Mouse (Mus musculus) kidney, embryonic 14.5 days (tissue): Measurements from ENCODE around the gene Rbm38. TPM values are rescaled to one million over a fixed set of nuclear protein-coding genes. Genes with fewer than 3 reads are reported as not detected.

ENCODE experiments used
- ATAC-seq: fragments of 200-750 bp; cut with Nextera tagmentation; 2 replicates; pipeline ENCODE4 v1.8.0; 2017; ENCODE audit warnings: moderate number of reproducible peaks, mild to moderate bottlenecking, moderate TSS enrichment, moderate library complexity; ENCODE audit not compliant: low FRiP score, low TSS enrichment
- H3K27ac ChIP-seq: fragments of 300-500 bp; sonication (generic); 2 replicates; pipeline ENCODE4 v1.5.1; 2014; ENCODE audit warnings: low read depth, mild to moderate bottlenecking, low read length, moderate library complexity, mixed read lengths
- H3K27me3 ChIP-seq: fragments of 300-500 bp; sonication (generic); 2 replicates; pipeline ENCODE4 v1.6.1; 2014; ENCODE audit warnings: mild to moderate bottlenecking, low read length; ENCODE audit not compliant: control insufficient read depth, insufficient read depth
- H3K36me3 ChIP-seq: fragments of 300-500 bp; sonication (generic); 2 replicates; pipeline ENCODE4 v1.6.1; 2014; ENCODE audit warnings: low read length, mixed read lengths; ENCODE audit not compliant: control insufficient read depth, insufficient read depth
- H3K4me1 ChIP-seq: fragments of 300-500 bp; sonication (generic); 2 replicates; pipeline ENCODE4 v1.6.1; 2014; ENCODE audit warnings: low read length, mixed read lengths; ENCODE audit not compliant: control insufficient read depth, insufficient read depth
- H3K4me2 ChIP-seq: fragments of 300-500 bp; sonication (generic); replicated peaks from 2 replicates; pipeline ENCODE4 v1.6.1; 2014; ENCODE audit warnings: low read depth, mild to moderate bottlenecking, low read length
- H3K4me3 ChIP-seq: fragments of 300-500 bp; sonication (generic); 2 replicates; pipeline ENCODE4 v1.5.1; 2014; ENCODE audit warnings: mild to moderate bottlenecking, low read length
- H3K9ac ChIP-seq: fragments of 300-500 bp; sonication (generic); 2 replicates; pipeline ENCODE4 v1.6.1; 2014; ENCODE audit warnings: low read depth, mild to moderate bottlenecking, low read length, moderate library complexity
- H3K9me3 ChIP-seq: fragments of 300-500 bp; sonication (generic); 2 replicates; pipeline ENCODE4 v1.6.1; 2016; ENCODE audit warnings: low read length; ENCODE audit not compliant: control insufficient read depth
- WGBS: fragments of 180-500 bp; shearing (Covaris S2); extraction: QIAGEN DNeasy Blood & Tissue Kit; methylation state at CpG from one replicate; pipeline ENCODE4 v1.1.7; 2014; 5-methylcytosine and 5-hydroxymethylcytosine counted together
- polyA plus RNA-seq: library from polyadenylated mRNA; unstranded; fragments of >200 nt; fragmentation: Nextera tagmentation; extraction: Ambion mirVana; gene quantifications from 2 replicates; pipeline ENCODE4 v1.2.1, GENCODE M21; 2014

Rbm38 gene
- polyA plus RNA-seq, 1 experiment from 2014 or later: 42.6 TPM

DNA sequence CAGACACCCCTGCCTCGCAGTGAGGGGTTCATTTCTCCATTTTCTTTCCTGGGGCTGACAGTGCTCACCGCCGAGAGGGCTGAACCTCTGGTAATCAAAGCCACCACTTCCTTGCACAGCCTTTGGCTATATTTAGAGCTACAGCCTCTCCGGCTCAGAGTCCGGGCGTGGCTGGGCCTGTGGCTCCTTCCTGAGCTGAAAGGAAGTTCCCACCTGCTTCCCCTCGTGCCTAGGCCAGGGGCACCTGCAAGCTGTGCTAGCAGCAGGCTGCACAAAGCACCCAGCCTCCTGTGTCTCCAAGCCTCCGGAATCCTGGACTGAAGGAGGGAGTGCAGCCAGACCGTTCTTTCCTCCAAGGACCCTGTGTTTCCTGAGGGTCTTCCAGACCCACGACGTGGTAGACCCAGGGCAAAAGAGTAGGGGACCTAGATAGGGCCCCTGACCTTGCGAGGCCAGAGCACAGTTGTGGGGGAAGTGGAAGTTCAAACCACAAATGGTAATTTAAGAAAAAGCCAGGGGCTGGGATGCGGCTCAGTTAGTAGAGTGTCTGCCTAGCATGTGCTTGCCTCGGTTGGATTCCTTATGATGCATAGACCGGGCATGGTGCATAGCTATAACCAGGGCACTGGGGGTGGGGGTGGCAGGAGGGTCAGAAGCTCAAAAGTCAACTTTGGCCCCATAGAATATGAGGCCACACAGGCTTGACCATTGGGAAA is 26.4 kb downstream of the Rbm38 start:
- Histone ChIP-seq H3K27me3 (no peaks in the 10 kb centered on the region), H3K27ac (no peak overlapping the region), H3K4me2 (no peak overlapping the region), H3K9ac (no peak overlapping the region), H3K36me3 (no peaks in the 10 kb centered on the region), H3K4me3 (no peak overlapping the region), H3K4me1 (peaks cover 31% of the 10 kb centered on the region), H3K9me3 (no peaks in the 10 kb centered on the region)
- no peak for ATAC-seq
- 58% methylated on average over 15 of the region's 15 CpGs for WGBS

DNA sequence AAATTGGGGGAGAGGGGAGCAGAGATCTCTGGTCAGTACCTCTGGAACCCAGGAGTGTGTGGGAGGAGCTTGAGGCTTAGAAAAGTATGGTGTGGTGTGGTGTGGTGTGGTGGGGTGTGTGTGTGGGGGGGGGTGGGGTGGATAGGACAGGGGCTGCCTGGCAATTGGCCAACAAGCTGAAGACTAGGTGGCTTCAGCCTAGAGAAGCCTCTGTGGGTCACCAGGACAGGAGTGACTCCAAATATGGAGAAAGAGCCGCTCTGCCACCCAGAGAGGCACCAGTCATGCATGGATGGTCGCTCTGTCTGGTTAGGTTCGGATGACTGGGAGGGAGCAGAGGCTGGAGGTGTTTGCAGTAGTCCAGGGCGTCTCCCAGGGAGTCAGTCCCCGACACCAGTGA is 27.2 kb downstream of the Rbm38 start:
- Histone ChIP-seq H3K9ac (no peak overlapping the region), H3K4me3 (no peak overlapping the region), H3K27me3 (no peaks in the 10 kb centered on the region), H3K36me3 (no peaks in the 10 kb centered on the region), H3K4me2 (no peak overlapping the region), H3K4me1 (peaks cover 30% of the 10 kb centered on the region), H3K9me3 (no peaks in the 10 kb centered on the region), H3K27ac (no peak overlapping the region)
- 27% methylated on average over 5 of the region's 5 CpGs for WGBS
- peak; percentile 59 for ATAC-seq

DNA sequence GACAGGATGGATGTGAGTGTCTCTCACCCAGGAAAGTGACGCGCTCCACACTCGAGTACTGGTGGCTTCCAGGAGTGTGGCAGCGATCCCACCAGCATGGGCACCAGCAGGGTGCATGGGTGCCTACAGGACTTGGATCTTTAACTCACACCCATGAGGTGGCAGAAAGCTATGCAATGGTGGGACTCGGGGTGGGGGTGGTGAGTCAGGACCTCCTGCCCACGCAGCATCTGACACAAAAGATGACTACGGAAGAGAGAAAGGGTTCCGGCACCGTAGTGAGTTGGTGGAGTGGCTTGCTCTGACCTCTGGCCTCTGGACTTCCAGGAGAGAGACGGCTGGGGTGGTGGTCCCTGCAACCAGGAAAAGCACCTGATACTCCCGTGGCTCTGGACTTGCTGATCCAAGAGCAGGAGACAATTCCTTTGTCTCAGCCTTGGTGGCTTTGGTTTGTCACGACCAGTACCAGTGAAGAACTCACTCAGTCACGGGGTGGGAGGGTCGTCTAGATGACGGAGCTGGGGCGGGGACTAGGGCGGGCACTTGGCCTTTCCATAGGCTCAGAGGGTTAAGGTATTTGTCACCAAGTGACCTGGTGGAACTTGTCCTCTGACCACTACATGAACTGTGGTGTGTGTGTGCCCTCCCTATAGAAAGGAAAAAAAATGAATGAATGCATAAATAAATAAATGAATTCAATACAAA is 27.9 kb downstream of the Rbm38 start:
- H3K9me3 ChIP-seq: no peaks in the 10 kb centered on the region
- ATAC-seq: peak; percentile 33
- no peak overlapping the region for H3K4me3 ChIP-seq
- H3K27me3 ChIP-seq: no peaks in the 10 kb centered on the region
- no peak overlapping the region for H3K4me2 ChIP-seq
- 50% methylated on average over 17 of the region's 17 CpGs for WGBS
- H3K9ac ChIP-seq: no peak overlapping the region
- H3K4me1 ChIP-seq: peaks cover 25% of the 10 kb centered on the region
- H3K36me3 ChIP-seq: no peaks in the 10 kb centered on the region
- no peak overlapping the region for H3K27ac ChIP-seq

DNA sequence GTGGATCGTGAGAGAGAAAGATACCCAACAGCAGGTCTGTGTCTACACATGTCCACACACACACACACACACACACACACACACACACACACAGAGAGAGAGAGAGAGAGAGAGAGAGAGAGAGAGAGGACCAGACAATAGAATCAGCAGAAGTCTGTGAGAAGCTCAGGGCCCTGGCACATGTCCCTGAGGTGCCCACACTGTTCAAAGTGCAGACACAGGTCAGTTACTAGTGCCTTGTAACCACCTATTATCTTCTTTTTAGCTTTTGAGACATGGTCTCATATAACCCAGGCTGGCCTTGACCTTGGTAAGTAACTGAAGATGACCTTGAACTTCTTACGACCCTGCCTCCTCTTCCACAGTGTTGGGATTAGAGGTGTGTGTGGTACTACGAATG is 28.9 kb downstream of the Rbm38 start:
- Histone ChIP-seq H3K4me3 (no peak overlapping the region), H3K9ac (no peak overlapping the region), H3K4me1 (peaks cover 25% of the 10 kb centered on the region), H3K4me2 (no peak overlapping the region), H3K27ac (no peak overlapping the region), H3K9me3 (no peaks in the 10 kb centered on the region), H3K27me3 (no peaks in the 10 kb centered on the region), H3K36me3 (no peaks in the 10 kb centered on the region)
- ATAC-seq: no peak
- 73% methylated on average over 3 of the region's 3 CpGs for WGBS

DNA sequence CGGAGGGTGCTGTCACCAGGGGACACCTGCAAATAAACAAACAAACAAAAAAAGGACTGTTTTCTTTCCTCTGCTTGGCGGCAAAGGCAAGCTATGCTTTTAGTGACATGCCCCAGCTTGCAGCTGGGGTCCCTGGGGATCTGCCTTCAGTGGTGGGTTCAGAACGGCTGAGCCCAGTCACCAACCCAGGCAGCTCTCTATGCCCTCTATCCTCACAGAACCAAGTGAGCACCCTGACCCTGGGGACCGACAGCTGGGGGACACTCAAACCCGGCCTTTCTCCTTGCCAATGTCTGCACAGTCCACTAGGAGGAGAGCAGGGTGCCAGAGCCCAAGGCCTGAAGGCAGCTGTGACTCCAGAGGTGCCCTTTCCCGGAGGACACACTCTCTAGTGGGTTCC is 29.5 kb downstream of the Rbm38 start:
- WGBS: 58% methylated on average over 6 of the region's 6 CpGs
- no peak overlapping the region for H3K9ac ChIP-seq
- H3K9me3 ChIP-seq: no peaks in the 10 kb centered on the region
- peaks cover 25% of the 10 kb centered on the region for H3K4me1 ChIP-seq
- H3K27ac ChIP-seq: no peak overlapping the region
- H3K36me3 ChIP-seq: no peaks in the 10 kb centered on the region
- H3K4me3 ChIP-seq: no peak overlapping the region
- no peaks in the 10 kb centered on the region for H3K27me3 ChIP-seq
- H3K4me2 ChIP-seq: no peak overlapping the region
- ATAC-seq: no peak

DNA sequence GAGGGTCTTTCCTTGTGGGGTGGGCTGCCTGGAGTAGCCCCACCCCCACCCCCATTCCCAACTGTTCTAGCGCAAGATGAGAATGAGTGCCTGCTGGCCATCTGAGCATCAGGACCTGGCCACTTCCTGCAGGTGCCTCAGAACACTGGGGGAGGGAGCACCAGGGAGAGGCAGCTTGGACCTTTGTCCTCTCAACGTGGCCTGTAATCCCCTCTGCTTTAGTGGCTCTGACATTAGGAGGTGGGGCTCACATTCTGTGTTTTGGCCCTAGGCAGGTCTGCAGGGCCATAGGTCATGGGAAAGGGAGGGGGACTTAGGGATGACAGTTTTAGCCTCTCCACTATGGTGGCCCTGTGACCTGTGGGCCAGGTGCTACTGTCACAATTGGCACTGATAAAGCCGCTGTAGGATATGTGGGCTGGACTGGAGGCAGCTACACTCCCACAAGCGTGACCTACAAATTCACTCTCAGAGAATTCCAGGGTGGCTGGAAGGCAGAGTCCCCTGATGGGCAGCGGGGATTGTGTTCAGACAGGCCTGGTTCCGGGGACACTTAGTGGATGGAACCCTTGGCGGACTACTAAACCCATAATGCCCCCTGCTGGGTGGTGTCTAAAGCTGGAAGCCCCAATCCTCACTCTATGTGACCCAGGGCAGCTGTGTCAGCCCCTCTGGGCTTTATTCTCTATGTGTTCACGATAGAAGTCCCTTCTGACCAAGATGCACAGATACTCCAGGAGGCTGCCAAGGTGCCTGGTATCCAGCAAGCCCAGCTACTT is 30.5 kb downstream of the Rbm38 start:
- H3K27ac ChIP-seq: no peak overlapping the region

DNA sequence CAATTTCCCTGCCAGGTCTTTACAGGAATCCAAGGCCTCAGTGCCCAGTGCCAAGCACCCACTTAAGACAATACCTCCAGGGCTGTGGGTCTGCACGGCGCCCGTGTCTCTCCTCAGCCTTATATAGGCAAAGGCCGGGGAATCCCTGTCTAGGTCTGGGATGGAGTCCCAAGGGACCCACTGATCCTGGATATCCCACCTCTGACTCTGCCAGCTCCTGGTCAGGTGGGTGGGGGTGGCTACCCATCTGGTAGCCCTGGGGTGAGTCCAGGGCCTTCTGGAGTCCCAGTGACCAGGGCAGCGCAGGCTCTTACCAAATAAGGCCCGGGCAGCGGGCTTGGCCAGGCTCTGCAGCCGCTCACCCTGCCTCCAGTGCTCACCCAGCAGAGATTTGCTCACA is 32.6 kb downstream of the Rbm38 start:
- Histone ChIP-seq H3K4me1 (peaks cover 7% of the 10 kb centered on the region; the same call in 1 of the 2 replicates), H3K4me3 (no peak overlapping the region), H3K27me3 (no peaks in the 10 kb centered on the region), H3K36me3 (no peaks in the 10 kb centered on the region), H3K4me2 (no peak overlapping the region), H3K27ac (no peak overlapping the region), H3K9ac (no peak overlapping the region), H3K9me3 (no peaks in the 10 kb centered on the region)
- WGBS: 97% methylated on average over 8 of the region's 8 CpGs
- ATAC-seq: no peak

More for the DNA sequence above, 30.5 kb downstream of the Rbm38 start:
- Histone ChIP-seq H3K27me3 (no peaks in the 10 kb centered on the region), H3K4me3 (no peak overlapping the region), H3K9me3 (no peaks in the 10 kb centered on the region), H3K4me1 (peaks cover 25% of the 10 kb centered on the region), H3K9ac (no peak overlapping the region), H3K4me2 (no peak overlapping the region; the same call in 1 of the 2 replicates), H3K36me3 (no peaks in the 10 kb centered on the region)
- no peak for ATAC-seq
- 49% methylated on average over 8 of the region's 8 CpGs for WGBS

DNA sequence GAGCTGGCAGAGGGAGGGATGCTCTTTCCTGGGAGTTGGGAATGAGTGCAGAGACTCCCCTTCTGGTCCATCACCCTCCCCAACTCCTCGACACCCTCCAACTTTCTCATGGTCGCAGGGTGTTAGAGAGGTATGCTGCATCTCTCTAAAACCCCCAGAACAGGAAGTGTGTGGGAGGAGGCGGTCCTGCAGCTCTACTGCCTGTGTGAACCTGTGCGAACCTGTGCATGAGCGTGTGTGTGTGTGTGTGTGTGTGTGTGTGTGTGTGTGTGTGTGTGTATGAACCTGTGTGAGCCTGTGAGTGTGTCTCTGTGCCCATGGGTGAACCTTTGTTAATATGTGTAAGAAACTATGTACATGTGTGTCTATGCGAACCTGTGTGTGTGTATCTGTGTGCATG is 33.5 kb downstream of the Rbm38 start:
- no peaks in the 10 kb centered on the region for H3K9me3 ChIP-seq
- H3K36me3 ChIP-seq: no peaks in the 10 kb centered on the region
- no peak for ATAC-seq
- H3K4me2 ChIP-seq: no peak overlapping the region
- H3K9ac ChIP-seq: no peak overlapping the region
- H3K4me3 ChIP-seq: no peak overlapping the region
- 0 out of 2 replicates have a peak, but pooled peaks cover 5% of the 10 kb centered on the region for H3K4me1 ChIP-seq
- H3K27ac ChIP-seq: no peak overlapping the region
- 60% methylated on average over 6 of the region's 6 CpGs for WGBS
- H3K27me3 ChIP-seq: no peaks in the 10 kb centered on the region
